Mouse (Mus musculus) thymus, adult 2 months (tissue): ENCODE measurements around the gene Maml3. TPM values are rescaled to one million over a fixed set of nuclear protein-coding genes. Genes with fewer than 3 reads are reported as not detected.

ENCODE experiments used
- DNase-seq: peaks from one replicate; pipeline ENCODE4 v3.0.0; 2021
- H3K27ac ChIP-seq: fragments of 200-500 bp; 2 replicates; pipeline ENCODE4 v1.5.1; 2012; ENCODE audit warnings: low read length, control low read depth; ENCODE audit not compliant: control insufficient read depth, insufficient read depth
- H3K27me3 ChIP-seq: fragments of 200-500 bp; 2 replicates; pipeline ENCODE4 v1.6.1; 2012; ENCODE audit warnings: mild to moderate bottlenecking, low read length, moderate library complexity, mixed read lengths; ENCODE audit not compliant: control insufficient read depth, insufficient read depth
- H3K36me3 ChIP-seq: fragments of 200-500 bp; 2 replicates; pipeline ENCODE4 v1.6.1; 2012; ENCODE audit warnings: mild to moderate bottlenecking, low read length, moderate library complexity; ENCODE audit not compliant: control insufficient read depth, insufficient read depth
- H3K4me1 ChIP-seq: fragments of 200-500 bp; replicated peaks from 2 replicates; pipeline ENCODE4 v1.6.1; 2012; ENCODE audit warnings: low read length; ENCODE audit not compliant: control insufficient read depth, insufficient read depth
- H3K4me3 ChIP-seq: fragments of 200-500 bp; 2 replicates; pipeline ENCODE4 v1.5.1; 2012; ENCODE audit warnings: mild to moderate bottlenecking, low read length, control low read depth, moderate library complexity; ENCODE audit not compliant: control insufficient read depth, insufficient read depth
- CTCF ChIP-seq: fragments of 200-500 bp; IDR thresholded peaks from 2 replicates; pipeline ENCODE4 v1.5.1; 2012; ENCODE audit warnings: mild to moderate bottlenecking, control low read depth, low read length, moderate library complexity, borderline replicate concordance; ENCODE audit not compliant: control insufficient read depth, poor library complexity, insufficient read depth; ENCODE audit errors: extremely low read depth
- POLR2A ChIP-seq: fragments of 200-500 bp; IDR thresholded peaks from 2 replicates; pipeline ENCODE4 v1.6.1; 2012; ENCODE audit warnings: mild to moderate bottlenecking, low read length, control low read depth, moderate library complexity; ENCODE audit not compliant: control insufficient read depth, poor library complexity, insufficient read depth; ENCODE audit errors: extremely low read depth
- WGBS: fragments of 180-500 bp; shearing (Covaris S2); methylation state at CpG from one replicate; pipeline ENCODE4 v1.1.7; 2018; 5-methylcytosine and 5-hydroxymethylcytosine counted together
- polyA plus RNA-seq: library from polyadenylated mRNA; depleted of rRNA; stranded (reverse); fragments of >200 nt; gene quantifications from 2 replicates; pipeline ENCODE4 v1.2.3, GENCODE M21; 2012

Gene Maml3
- polyA plus RNA-seq, 1 experiment, result 3.5 TPM

DNA sequence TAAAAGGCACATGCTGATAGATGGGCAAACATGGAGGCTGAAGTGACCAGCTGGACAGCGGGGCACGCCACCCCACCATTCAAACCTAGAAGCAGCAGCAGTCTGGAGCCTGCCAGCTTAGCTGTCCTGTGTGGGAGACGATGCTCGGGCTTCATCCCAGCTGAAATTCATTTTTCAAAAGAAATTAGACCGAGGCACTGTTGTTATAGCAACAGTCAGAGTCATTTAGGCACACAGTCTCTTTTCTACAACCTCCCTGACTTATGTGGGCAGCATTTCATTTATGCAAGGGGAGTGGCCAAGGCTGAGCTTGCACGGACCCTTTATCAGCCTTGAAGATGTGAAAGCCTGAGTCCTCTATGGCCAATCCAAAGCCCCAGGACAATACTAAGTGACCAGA lies 234.9 kb downstream of the Maml3 start:
- no peak for TF ChIP-seq CTCF
- no peak for TF ChIP-seq POLR2A
- Histone ChIP-seq H3K27me3 (no peaks in the 10 kb centered on the region), H3K27ac (no peak overlapping the region), H3K4me3 (no peak overlapping the region), H3K36me3 (no peaks in the 10 kb centered on the region), H3K4me1 (no peaks in the 10 kb centered on the region)
- DNase-seq, result no peak
- 95% methylated on average over 6 of the region's 6 CpGs for WGBS

DNA sequence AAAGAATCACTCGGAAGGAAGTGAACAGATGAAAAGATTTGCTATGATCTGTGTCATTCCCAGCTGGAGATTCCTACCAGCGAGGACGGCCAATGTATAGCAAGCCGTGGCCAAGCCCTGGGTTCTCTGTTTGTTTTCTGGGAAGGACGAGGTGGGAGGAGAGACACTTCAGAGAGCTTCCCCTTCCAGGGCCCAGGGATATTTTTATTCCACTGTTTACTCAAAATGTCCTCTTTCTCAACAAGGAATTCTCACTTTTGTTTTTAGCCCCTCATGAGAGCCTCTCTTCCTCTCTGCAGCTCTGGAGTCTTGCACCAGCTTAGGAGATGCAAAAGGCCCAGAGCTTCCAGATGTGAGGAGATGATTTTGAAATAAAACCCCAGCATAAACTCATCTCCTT lies 236.0 kb downstream of the Maml3 start:
- Histone ChIP-seq H3K27me3 (no peaks in the 10 kb centered on the region), H3K27ac (no peak overlapping the region), H3K4me1 (no peaks in the 10 kb centered on the region), H3K36me3 (no peaks in the 10 kb centered on the region), H3K4me3 (no peak overlapping the region)
- no peak for TF ChIP-seq POLR2A
- no peak for TF ChIP-seq CTCF
- 80% methylated on average over 5 of the region's 5 CpGs for WGBS
- DNase-seq, result no peak

DNA sequence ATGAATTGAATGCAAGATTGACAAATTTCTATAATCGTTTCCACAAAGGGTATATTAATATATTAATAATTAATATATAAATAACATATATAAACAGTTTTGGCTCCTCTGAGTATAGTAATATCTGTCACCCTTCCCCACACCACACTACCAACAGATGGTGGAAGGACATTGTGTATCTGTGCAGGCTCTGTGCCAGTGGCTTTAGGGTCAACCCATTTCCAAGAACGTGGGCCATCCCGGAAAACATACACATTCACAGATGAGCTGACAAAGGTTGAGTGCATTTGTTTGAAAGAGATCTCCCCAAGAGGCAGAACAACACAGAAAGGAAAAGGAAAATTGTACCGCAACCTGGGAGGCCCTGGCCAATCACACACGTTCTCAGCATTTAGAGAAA lies 238.4 kb downstream of the Maml3 start:
- Histone ChIP-seq H3K27me3 (no peaks in the 10 kb centered on the region), H3K27ac (no peak overlapping the region), H3K4me3 (no peak overlapping the region), H3K36me3 (no peaks in the 10 kb centered on the region), H3K4me1 (no peaks in the 10 kb centered on the region)
- DNase-seq, result no peak
- TF ChIP-seq CTCF (no peak), POLR2A (no peak)
- 93% methylated on average over 5 of the region's 5 CpGs for WGBS

DNA sequence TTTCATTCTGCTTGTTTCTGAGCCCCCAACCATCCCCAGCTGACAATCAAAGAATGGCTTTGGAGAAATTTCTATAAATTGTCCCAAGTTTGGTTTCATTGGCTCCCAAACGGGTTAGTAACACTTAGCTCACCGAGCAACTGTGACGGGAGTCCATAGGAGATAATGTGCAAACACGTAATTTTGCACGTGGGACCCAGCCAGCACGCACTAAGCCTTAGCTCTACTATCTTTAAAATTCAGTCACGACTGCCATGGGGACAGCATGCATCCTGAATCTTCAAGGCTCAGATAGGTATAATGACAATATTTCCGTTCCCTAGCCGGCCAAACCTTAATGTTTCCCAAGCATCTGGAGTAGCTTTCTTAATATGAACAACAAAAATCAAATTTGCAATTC lies 243.2 kb downstream of the Maml3 start:
- 99% methylated on average over 9 of the region's 9 CpGs for WGBS
- no peak overlapping the region for H3K4me3 ChIP-seq
- no peaks in the 10 kb centered on the region for H3K36me3 ChIP-seq
- no peak for DNase-seq
- H3K27me3 ChIP-seq, result no peaks in the 10 kb centered on the region
- TF ChIP-seq CTCF (no peak), POLR2A (no peak)
- H3K27ac ChIP-seq, result no peak overlapping the region
- H3K4me1 ChIP-seq, result no peaks in the 10 kb centered on the region; the same call in 1 of the 2 replicates

DNA sequence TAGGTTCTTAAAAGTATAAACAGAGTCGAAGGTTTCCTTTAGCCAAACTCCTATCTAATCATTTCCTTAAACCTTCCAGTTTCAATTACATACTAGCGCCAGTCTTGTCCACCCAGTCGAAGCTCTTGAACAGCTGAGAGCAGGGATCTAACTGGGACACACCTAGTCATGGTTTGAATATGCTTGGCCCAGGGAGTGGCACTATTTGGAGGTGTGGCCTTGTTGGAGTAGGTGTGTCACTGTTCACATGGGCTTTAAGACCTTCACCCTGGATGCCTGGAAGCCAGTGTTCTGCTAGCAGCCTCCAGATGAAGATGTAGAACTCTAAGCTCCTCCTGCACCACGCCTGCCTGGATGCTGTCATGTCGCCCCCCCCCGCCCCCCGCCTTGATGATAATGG lies 244.4 kb downstream of the Maml3 start:
- no peaks in the 10 kb centered on the region; the same call in 1 of the 2 replicates for H3K4me1 ChIP-seq
- H3K36me3 ChIP-seq, result no peaks in the 10 kb centered on the region
- WGBS, result 99% methylated on average over 7 of the region's 7 CpGs
- no peak overlapping the region for H3K27ac ChIP-seq
- TF ChIP-seq CTCF (no peak), POLR2A (no peak)
- H3K27me3 ChIP-seq, result no peaks in the 10 kb centered on the region
- H3K4me3 ChIP-seq, result no peak overlapping the region
- no peak for DNase-seq

- Histone ChIP-seq H3K4me3 (no peak overlapping the region), H3K27me3 (no peaks in the 10 kb centered on the region), H3K36me3 (no peaks in the 10 kb centered on the region), H3K4me1 (no peaks in the 10 kb centered on the region; the same call in 1 of the 2 replicates), H3K27ac (no peak overlapping the region)
- WGBS, result 54% methylated on average over 2 of the region's 2 CpGs
- no peak for DNase-seq
- TF ChIP-seq POLR2A (no peak), CTCF (no peak)
Measured at GRCm38 (mm10) chr3:51859208-51859607, 245.7 kb downstream of the Maml3 start.

DNA sequence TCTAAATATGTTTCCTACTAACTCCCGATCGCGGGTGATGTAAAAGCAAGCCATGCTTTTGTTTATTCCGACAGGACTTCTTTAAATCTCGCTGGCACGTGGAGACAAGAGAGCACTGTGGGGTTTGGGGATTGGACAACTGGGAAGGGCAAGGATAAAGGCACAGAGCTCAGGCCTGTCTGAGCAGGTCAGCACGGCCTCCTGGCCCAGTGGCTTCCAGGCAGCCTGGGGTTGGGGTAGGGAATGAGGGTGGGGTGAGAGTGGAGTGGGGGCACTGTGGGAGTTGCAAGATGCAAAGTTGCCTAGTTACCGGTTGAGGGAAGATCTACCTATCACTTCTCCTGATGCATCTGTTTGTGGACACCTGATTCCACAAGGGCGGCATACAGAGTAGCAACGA lies 250.7 kb downstream of the Maml3 start:
- TF ChIP-seq POLR2A (no peak), CTCF (no peak)
- 94% methylated on average over 10 of the region's 10 CpGs for WGBS
- no peaks in the 10 kb centered on the region for H3K36me3 ChIP-seq

More for the DNA sequence above, 250.7 kb downstream of the Maml3 start:
- DNase-seq, result no peak
- H3K27ac ChIP-seq, result no peak overlapping the region
- no peak overlapping the region for H3K4me3 ChIP-seq
- no peaks in the 10 kb centered on the region for H3K27me3 ChIP-seq
- H3K4me1 ChIP-seq, result no peaks in the 10 kb centered on the region; the same call in 1 of the 2 replicates
